Mouse (Mus musculus): ENCODE data around the gene Pcsk6.

DNA sequence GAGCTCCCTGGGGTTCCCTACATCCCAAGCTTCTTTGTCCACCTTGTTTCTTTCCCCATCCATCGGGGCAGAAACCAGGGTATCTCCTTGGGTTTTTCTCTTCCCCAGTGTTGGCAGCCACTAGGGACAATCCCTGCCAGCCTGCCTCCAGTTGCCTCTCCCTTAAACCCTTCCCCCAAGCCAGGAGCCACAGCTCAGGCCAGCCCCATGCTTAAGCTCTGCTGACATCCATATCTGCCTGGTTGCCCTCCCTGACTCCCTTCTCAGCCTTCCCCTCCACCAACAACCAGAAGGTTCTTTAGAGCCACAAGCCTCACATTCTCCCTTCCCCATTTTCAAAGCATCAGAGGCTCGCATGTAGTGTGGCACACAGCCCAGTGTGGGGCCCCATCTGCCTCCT is 10.3 kb downstream of the Pcsk6 start:
- TF ChIP-seq ZNF384 (IDR thresholded peaks at IDR 0.05; ENCODE audit: low read depth, low read length) = no peak
- no peak for TF ChIP-seq MAFK (IDR thresholded peaks at IDR 0.05; ENCODE audit: insufficient read depth, low read depth, low read length)

Data from ES-E14 (cell line).